Mouse (Mus musculus): ENCODE results near the gene Rubcnl.

DNA sequence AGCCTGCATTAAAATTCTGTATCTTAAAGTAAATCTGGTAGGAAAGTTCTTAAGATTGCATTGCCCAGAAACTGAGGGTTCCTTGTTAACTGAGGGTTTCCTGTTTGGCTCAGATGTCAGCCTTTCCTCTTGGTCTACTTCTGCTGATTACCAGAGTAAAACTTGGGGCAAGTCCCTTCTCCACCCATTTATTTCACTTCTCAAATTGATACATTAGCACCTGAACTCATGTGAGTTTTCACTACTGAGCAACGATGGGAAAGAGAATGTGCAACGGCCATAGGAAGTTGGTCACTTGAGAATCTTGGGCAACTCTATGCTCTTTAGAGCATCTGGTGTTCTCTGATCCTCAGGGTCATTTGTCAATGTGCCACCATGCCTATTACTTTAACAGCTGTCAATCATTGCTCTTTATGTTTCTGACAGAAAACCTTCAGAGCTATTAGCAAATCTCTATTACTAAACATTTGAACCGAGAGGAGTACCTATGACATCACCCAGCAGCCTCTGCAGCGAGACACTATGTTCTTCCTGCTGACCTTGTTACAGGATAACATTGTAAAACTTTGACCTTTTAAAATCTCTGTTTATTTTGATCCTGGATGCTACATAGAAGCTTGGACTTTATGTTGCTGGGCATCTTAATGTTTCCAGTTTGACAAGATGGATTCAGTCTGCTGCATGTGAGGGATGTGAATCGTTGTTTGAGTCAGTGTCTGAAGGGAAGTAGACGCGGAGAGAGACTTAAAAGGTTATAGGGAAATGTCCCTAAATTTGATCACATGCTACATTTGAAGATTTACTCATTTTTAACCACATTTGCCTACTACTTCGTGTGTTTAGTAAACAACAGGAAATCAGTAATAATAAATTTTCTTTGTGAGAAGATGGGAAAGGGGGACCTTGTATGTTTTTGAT, 9.2 kb downstream of the Rubcnl start:
- no peak for TF ChIP-seq POLR2A (IDR thresholded peaks at IDR 0.05; ENCODE audit: control insufficient read depth in 1 of 2, insufficient read depth in 1 of 2, low read depth in 1 of 2, low read length in 2 of 2, poor library complexity in 1 of 2)
- TF ChIP-seq EP300 (IDR thresholded peaks at IDR 0.05; ENCODE audit: low read depth in 1 of 2, low read length in 2 of 2): no peak
- TF ChIP-seq MEF2A (IDR thresholded peaks at IDR 0.05; ENCODE audit: extremely low read depth, insufficient replicate concordance, low read depth, low read length, poor library complexity, severe bottlenecking): no peak
- TF ChIP-seq TAL1 (IDR thresholded peaks at IDR 0.05; ENCODE audit: low read length): no peak
- TF ChIP-seq ZKSCAN1 (IDR thresholded peaks at IDR 0.05; ENCODE audit: low read depth, low read length): no peak
- TF ChIP-seq MXI1 (IDR thresholded peaks at IDR 0.05; ENCODE audit: low read depth, low read length): no peak
- no peak for TF ChIP-seq USF1 (IDR thresholded peaks at IDR 0.05; ENCODE audit: low read depth, low read length)
- no peak for TF ChIP-seq CTCF (IDR thresholded peaks at IDR 0.05 in 2 of 3, conservative IDR thresholded peaks at IDR 0.05 in 1 of 3; ENCODE audit: control insufficient read depth in 1 of 3, insufficient read depth in 1 of 3, low read depth in 2 of 3, low read length in 3 of 3, poor library complexity in 1 of 3, severe bottlenecking in 1 of 3)
- TF ChIP-seq TBP (IDR thresholded peaks at IDR 0.05; ENCODE audit: low read depth, low read length): no peak
- TF ChIP-seq MAX (IDR thresholded peaks at IDR 0.05; ENCODE audit: low read length): no peak
- no peak for TF ChIP-seq E2F4 (IDR thresholded peaks at IDR 0.05; ENCODE audit: borderline replicate concordance, low read depth, low read length)
- no peak for TF ChIP-seq SIN3A (IDR thresholded peaks at IDR 0.05; ENCODE audit: low read length)
- no peak for TF ChIP-seq GATA1 (IDR thresholded peaks at IDR 0.05; ENCODE audit: low read depth, low read length)

Data from MEL (cell line).